Mouse (Mus musculus): Measurements from ENCODE around the gene Olfm3. TPM values are rescaled to one million over a fixed set of nuclear protein-coding genes. Genes with fewer than 3 reads are reported as not detected.

Gene Olfm3
- polyA plus RNA-seq, 1 experiment, result not detected

DNA sequence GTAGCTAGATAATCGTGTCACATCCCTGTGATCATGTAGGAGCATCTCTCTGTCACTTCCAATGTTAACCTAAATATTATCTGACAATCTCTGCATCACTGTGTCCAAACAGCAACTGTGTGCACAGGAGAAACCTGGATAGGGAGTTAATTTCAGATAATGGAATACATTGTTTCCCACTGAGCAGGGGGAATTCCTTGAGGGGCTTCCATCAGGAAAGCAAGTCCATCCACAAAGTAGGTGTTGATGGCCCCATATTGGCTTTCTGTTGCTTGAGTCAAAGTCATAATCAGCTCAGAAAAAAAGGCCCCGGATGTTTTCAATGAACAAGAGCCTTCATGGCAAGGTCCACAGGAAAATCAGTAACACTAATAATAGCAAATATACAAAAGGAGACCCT lies 26.9 kb downstream of the Olfm3 start:
- 58% methylated on average over 2 of the region's 2 CpGs for WGBS
- TF ChIP-seq POLR2A (IDR thresholded peaks at IDR 0.05; ENCODE audit: borderline replicate concordance, control insufficient read depth, low read depth, low read length) (no peak), CTCF (IDR thresholded peaks at IDR 0.05; ENCODE audit: control insufficient read depth, insufficient read depth, low read length) (no peak)
- no peak overlapping the region for H3K4me3 ChIP-seq (replicated peaks; ENCODE audit: control insufficient read depth, low read depth, low read length)
- H3K27ac ChIP-seq (ENCODE audit: control insufficient read depth, insufficient read depth, low read depth, low read length, poor library complexity), result no peak overlapping the region
- H3K4me1 ChIP-seq (ENCODE audit: control insufficient read depth, insufficient read depth, low read length), result no peaks in the 10 kb centered on the region

- Histone ChIP-seq H3K4me3 (replicated peaks; ENCODE audit: control insufficient read depth, low read depth, low read length) (no peak overlapping the region), H3K4me1 (ENCODE audit: control insufficient read depth, insufficient read depth, low read length) (no peaks in the 10 kb centered on the region), H3K27ac (ENCODE audit: control insufficient read depth, insufficient read depth, low read depth, low read length, poor library complexity) (no peak overlapping the region)
- TF ChIP-seq CTCF (IDR thresholded peaks at IDR 0.05; ENCODE audit: control insufficient read depth, insufficient read depth, low read length) (no peak), POLR2A (IDR thresholded peaks at IDR 0.05; ENCODE audit: borderline replicate concordance, control insufficient read depth, low read depth, low read length) (no peak)
- 84% methylated on average over 2 of the region's 2 CpGs for WGBS
Measured at GRCm38 (mm10) chr3:114932881-114933280, 29.0 kb downstream of the Olfm3 start.

DNA sequence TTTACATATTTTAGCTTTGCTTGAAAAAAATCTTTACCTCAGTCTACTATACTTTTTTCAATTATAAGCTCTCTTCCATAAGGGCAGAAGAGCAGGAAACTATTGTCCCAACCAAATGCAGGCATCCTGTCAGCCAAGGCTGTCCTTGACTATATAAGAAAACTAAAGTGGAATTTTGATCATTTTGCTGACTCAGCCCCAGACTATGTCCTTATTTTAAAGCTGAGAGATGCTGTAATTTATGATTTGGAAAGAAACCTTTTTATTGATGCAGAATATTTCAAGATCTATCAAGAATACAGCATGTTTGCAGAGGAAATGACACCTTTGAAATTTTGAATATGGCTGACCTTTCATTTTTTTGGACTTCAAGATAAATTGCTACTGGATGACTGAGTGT lies 51.0 kb downstream of the Olfm3 start:
- no peaks in the 10 kb centered on the region for H3K4me1 ChIP-seq (ENCODE audit: control insufficient read depth, insufficient read depth, low read length)
- H3K27ac ChIP-seq (ENCODE audit: control insufficient read depth, insufficient read depth, low read depth, low read length, poor library complexity), result no peak overlapping the region
- H3K4me3 ChIP-seq (replicated peaks; ENCODE audit: control insufficient read depth, low read depth, low read length), result no peak overlapping the region
- no peak for TF ChIP-seq CTCF (IDR thresholded peaks at IDR 0.05; ENCODE audit: control insufficient read depth, insufficient read depth, low read length)
- TF ChIP-seq POLR2A (IDR thresholded peaks at IDR 0.05; ENCODE audit: borderline replicate concordance, control insufficient read depth, low read depth, low read length), result no peak

- H3K4me1 ChIP-seq (ENCODE audit: control insufficient read depth, insufficient read depth, low read length), result no peaks in the 10 kb centered on the region
- H3K4me3 ChIP-seq (replicated peaks; ENCODE audit: control insufficient read depth, low read depth, low read length), result no peak overlapping the region
- no peak for TF ChIP-seq CTCF (IDR thresholded peaks at IDR 0.05; ENCODE audit: control insufficient read depth, insufficient read depth, low read length)
- TF ChIP-seq POLR2A (IDR thresholded peaks at IDR 0.05; ENCODE audit: borderline replicate concordance, control insufficient read depth, low read depth, low read length), result no peak
- 79% methylated on average over 7 of the region's 7 CpGs for WGBS
- H3K27ac ChIP-seq (ENCODE audit: control insufficient read depth, insufficient read depth, low read depth, low read length, poor library complexity), result no peak overlapping the region
Measured at GRCm38 (mm10) chr3:114959311-114959967, 55.6 kb downstream of the Olfm3 start.

- no peak overlapping the region for H3K4me3 ChIP-seq (replicated peaks; ENCODE audit: control insufficient read depth, low read depth, low read length)
- H3K27ac ChIP-seq (ENCODE audit: control insufficient read depth, insufficient read depth, low read depth, low read length, poor library complexity), result no peak overlapping the region
- TF ChIP-seq CTCF (IDR thresholded peaks at IDR 0.05; ENCODE audit: control insufficient read depth, insufficient read depth, low read length), result no peak
- no peak for TF ChIP-seq POLR2A (IDR thresholded peaks at IDR 0.05; ENCODE audit: borderline replicate concordance, control insufficient read depth, low read depth, low read length)
- 65% methylated on average over 4 of the region's 4 CpGs for WGBS
- no peaks in the 10 kb centered on the region for H3K4me1 ChIP-seq (ENCODE audit: control insufficient read depth, insufficient read depth, low read length)
Measured at GRCm38 (mm10) chr3:114962316-114963083, 58.6 kb downstream of the Olfm3 start.

DNA sequence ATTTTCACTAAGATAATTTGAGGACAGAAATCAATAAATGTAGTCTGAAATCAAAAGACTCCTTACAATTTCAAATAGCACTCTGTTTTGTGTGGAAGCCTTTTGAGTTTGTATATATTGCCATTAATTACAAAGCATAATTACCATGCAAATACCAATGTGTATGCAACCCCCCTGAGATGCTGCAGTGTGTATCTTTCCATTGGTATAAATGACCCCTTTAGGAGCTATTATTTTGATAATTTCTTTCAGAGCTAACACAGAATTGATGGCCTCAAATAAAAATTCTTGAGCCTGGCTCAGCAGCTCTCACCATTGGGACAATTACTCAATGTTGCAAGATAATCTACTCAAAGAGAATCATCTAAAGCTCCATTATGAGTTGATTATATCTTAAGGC lies 67.3 kb downstream of the Olfm3 start:
- Histone ChIP-seq H3K4me3 (replicated peaks; ENCODE audit: control insufficient read depth, low read depth, low read length) (no peak overlapping the region), H3K4me1 (ENCODE audit: control insufficient read depth, insufficient read depth, low read length) (no peaks in the 10 kb centered on the region), H3K27ac (ENCODE audit: control insufficient read depth, insufficient read depth, low read depth, low read length, poor library complexity) (no peak overlapping the region)
- TF ChIP-seq CTCF (IDR thresholded peaks at IDR 0.05; ENCODE audit: control insufficient read depth, insufficient read depth, low read length), result no peak
- no peak for TF ChIP-seq POLR2A (IDR thresholded peaks at IDR 0.05; ENCODE audit: borderline replicate concordance, control insufficient read depth, low read depth, low read length)

- Histone ChIP-seq H3K27ac (ENCODE audit: control insufficient read depth, insufficient read depth, low read depth, low read length, poor library complexity) (no peak overlapping the region), H3K4me1 (ENCODE audit: control insufficient read depth, insufficient read depth, low read length) (no peaks in the 10 kb centered on the region), H3K4me3 (replicated peaks; ENCODE audit: control insufficient read depth, low read depth, low read length) (no peak overlapping the region)
- no peak for TF ChIP-seq CTCF (IDR thresholded peaks at IDR 0.05; ENCODE audit: control insufficient read depth, insufficient read depth, low read length)
- TF ChIP-seq POLR2A (IDR thresholded peaks at IDR 0.05; ENCODE audit: borderline replicate concordance, control insufficient read depth, low read depth, low read length), result no peak
- 48% methylated on average over 1 of the region's 1 CpGs for WGBS
Measured at GRCm38 (mm10) chr3:114972522-114972921, 68.6 kb downstream of the Olfm3 start.

- no peaks in the 10 kb centered on the region for H3K4me1 ChIP-seq (ENCODE audit: control insufficient read depth, insufficient read depth, low read length)
- 69% methylated on average over 2 of the region's 2 CpGs for WGBS
- no peak overlapping the region for H3K27ac ChIP-seq (ENCODE audit: control insufficient read depth, insufficient read depth, low read depth, low read length, poor library complexity)
- TF ChIP-seq CTCF (IDR thresholded peaks at IDR 0.05; ENCODE audit: control insufficient read depth, insufficient read depth, low read length) (no peak), POLR2A (IDR thresholded peaks at IDR 0.05; ENCODE audit: borderline replicate concordance, control insufficient read depth, low read depth, low read length) (no peak)
- H3K4me3 ChIP-seq (replicated peaks; ENCODE audit: control insufficient read depth, low read depth, low read length), result no peak overlapping the region
Measured at GRCm38 (mm10) chr3:114990828-114991227, 87.0 kb downstream of the Olfm3 start.
